Mouse (Mus musculus) G1E (cell line): ENCODE results near the gene Kcnq1. TPM values are rescaled to one million over a fixed set of nuclear protein-coding genes. Genes with fewer than 3 reads are reported as not detected.

ENCODE experiments used
- ATAC-seq: 2 replicates; pipeline ENCODE4 v1.8.0; 2016; ENCODE audit warnings: mild to moderate bottlenecking; ENCODE audit not compliant: insufficient number of reproducible peaks, poor library complexity, low FRiP score, severe bottlenecking; ENCODE audit errors: extremely low read depth
- DNase-seq: peaks from one replicate; pipeline ENCODE4 v3.0.0; 2012; ENCODE audit warnings: low spot score
- H3K27me3 ChIP-seq: 2 replicates; pipeline ENCODE4 v1.6.1; 2012; ENCODE audit warnings: mild to moderate bottlenecking, low read length, inconsistent platforms; ENCODE audit not compliant: insufficient read depth
- H3K36me3 ChIP-seq: replicated peaks from 2 replicates; pipeline ENCODE3; 2012; ENCODE audit warnings: mild to moderate bottlenecking, inconsistent platforms
- H3K4me1 ChIP-seq: 2 replicates; pipeline ENCODE4 v1.6.1; 2012; ENCODE audit warnings: low read depth, low read length, inconsistent platforms, mixed read lengths; ENCODE audit not compliant: insufficient read depth
- H3K4me3 ChIP-seq: 2 replicates; pipeline ENCODE4 v1.5.1; 2012; ENCODE audit warnings: low read depth, mild to moderate bottlenecking, inconsistent platforms, low read length, moderate library complexity, mixed read lengths
- H3K9me3 ChIP-seq: replicated peaks from 2 replicates; pipeline ENCODE4 v1.6.1; 2012; ENCODE audit warnings: inconsistent platforms
- CTCF ChIP-seq: IDR thresholded peaks from 2 replicates; pipeline ENCODE4 v1.5.1; 2012; ENCODE audit warnings: low read depth, low read length, inconsistent platforms, mixed read lengths
- GATA1 ChIP-seq: IDR thresholded peaks from 2 replicates; pipeline ENCODE4 v1.6.1; 2012; ENCODE audit warnings: borderline replicate concordance, low read length, inconsistent platforms, mixed read lengths
- GATA2 ChIP-seq: IDR thresholded peaks from 2 replicates; pipeline ENCODE4 v1.6.1; 2012; ENCODE audit warnings: low read depth, low read length, inconsistent platforms, borderline replicate concordance
- POLR2AphosphoS5 ChIP-seq: IDR thresholded peaks from 2 replicates; pipeline ENCODE4 v1.6.1; 2012; ENCODE audit warnings: low read depth, low read length, inconsistent platforms; ENCODE audit not compliant: insufficient replicate concordance
- TAL1 ChIP-seq: conservative IDR thresholded peaks from 2 replicates; pipeline ENCODE4 v1.6.1; 2012; ENCODE audit warnings: low read depth, low read length, inconsistent platforms, mixed read lengths
- polyA plus RNA-seq: library from polyadenylated mRNA; stranded (reverse); fragments of >175 nt; gene quantifications from 2 replicates; pipeline ENCODE4 v1.2.3, GENCODE M21; 2012
- total RNA-seq, 2 experiments: library from RNA; stranded (forward) in 1 of 2; stranded (reverse) in 1 of 2; fragments of 200-1000 nt in 1 of 2; fragments of >200 nt in 1 of 2; fragmentation: Nextera tagmentation in 1 of 2; gene quantifications; 2 replicates each; pipeline ENCODE4 v1.2.3; 2014 to 2017

Kcnq1 gene
- total and polyA plus RNA-seq, 3 experiments = not detected

- TF ChIP-seq TAL1 = no peak
- no peak for TF ChIP-seq GATA2
- no peak for TF ChIP-seq GATA1
- TF ChIP-seq POLR2AphosphoS5 = no peak
- no peak for TF ChIP-seq CTCF
- no peak overlapping the region for H3K4me3 ChIP-seq
Measured at GRCm38 (mm10) chr7:143329110-143329810, 223.1 kb downstream of the Kcnq1 start.

GRCm38 (mm10) chr7:143333040-143333439 is 226.9 kb downstream of the Kcnq1 start:
- DNase-seq (no peak), ATAC-seq (no peak)
- H3K9me3 ChIP-seq = no peaks in the 10 kb centered on the region
- H3K4me1 ChIP-seq = no peaks in the 10 kb centered on the region
- H3K27me3 ChIP-seq = peaks cover 42% of the 10 kb centered on the region
- TF ChIP-seq POLR2AphosphoS5 (no peak), GATA2 (no peak), TAL1 (no peak)
- no peaks in the 10 kb centered on the region for H3K36me3 ChIP-seq
- H3K4me3 ChIP-seq = no peak overlapping the region

More at GRCm38 (mm10) chr7:143329110-143329810, 223.1 kb downstream of the Kcnq1 start:
- ATAC-seq (no peak), DNase-seq (no peak)
- Histone ChIP-seq H3K27me3 (peaks cover 58% of the 10 kb centered on the region), H3K9me3 (no peaks in the 10 kb centered on the region), H3K4me1 (no peaks in the 10 kb centered on the region), H3K36me3 (no peaks in the 10 kb centered on the region)

- Histone ChIP-seq H3K36me3 (no peaks in the 10 kb centered on the region), H3K4me3 (no peak overlapping the region), H3K27me3 (peaks cover 38% of the 10 kb centered on the region), H3K9me3 (no peaks in the 10 kb centered on the region), H3K4me1 (no peaks in the 10 kb centered on the region)
- TF ChIP-seq GATA1 (no peak), POLR2AphosphoS5 (no peak)
- ATAC-seq (no peak), DNase-seq (no peak)
Measured at GRCm38 (mm10) chr7:143333604-143334003, 227.4 kb downstream of the Kcnq1 start.

- ATAC-seq (no peak), DNase-seq (no peak)
- Histone ChIP-seq H3K27me3 (peaks cover 22% of the 10 kb centered on the region), H3K4me1 (no peaks in the 10 kb centered on the region), H3K36me3 (no peaks in the 10 kb centered on the region), H3K9me3 (no peaks in the 10 kb centered on the region), H3K4me3 (no peak overlapping the region)
- TF ChIP-seq CTCF = no peak
- TF ChIP-seq TAL1 = no peak
- TF ChIP-seq POLR2AphosphoS5 = no peak
- TF ChIP-seq GATA1 = no peak
- no peak for TF ChIP-seq GATA2
Measured at GRCm38 (mm10) chr7:143338690-143339089, 232.5 kb downstream of the Kcnq1 start.

GRCm38 (mm10) chr7:143340601-143341281 is 234.6 kb downstream of the Kcnq1 start:
- Histone ChIP-seq H3K4me3 (no peak overlapping the region), H3K4me1 (no peaks in the 10 kb centered on the region), H3K9me3 (no peaks in the 10 kb centered on the region), H3K36me3 (no peaks in the 10 kb centered on the region), H3K27me3 (peaks cover 32% of the 10 kb centered on the region)
- DNase-seq = no peak
- ATAC-seq = no peak
- no peak for TF ChIP-seq POLR2AphosphoS5
- no peak for TF ChIP-seq CTCF
- TF ChIP-seq TAL1 = no peak
- TF ChIP-seq GATA2 = no peak
- no peak for TF ChIP-seq GATA1

GRCm38 (mm10) chr7:143341301-143341980 is 235.3 kb downstream of the Kcnq1 start:
- no peak for TF ChIP-seq CTCF
- no peak for TF ChIP-seq POLR2AphosphoS5
- TF ChIP-seq GATA2 = no peak
- no peak for TF ChIP-seq TAL1
- no peak for TF ChIP-seq GATA1
- Histone ChIP-seq H3K9me3 (no peaks in the 10 kb centered on the region), H3K36me3 (no peaks in the 10 kb centered on the region), H3K4me1 (no peaks in the 10 kb centered on the region), H3K4me3 (no peak overlapping the region), H3K27me3 (peaks cover 30% of the 10 kb centered on the region)
- no peak for ATAC-seq
- DNase-seq = no peak
